Mouse (Mus musculus): ENCODE data around the gene Cmtm1. TPM values are rescaled to one million over a fixed set of nuclear protein-coding genes. Genes with fewer than 3 reads are reported as not detected.
"Not testable (repeated sequence)": the region's sequence is repeated elsewhere in the genome, so short reads cannot be mapped to it uniquely, and the experiment has no call there.

Gene Cmtm1
- polyA plus RNA-seq (2012) = not detected in 2 replicates

DNA sequence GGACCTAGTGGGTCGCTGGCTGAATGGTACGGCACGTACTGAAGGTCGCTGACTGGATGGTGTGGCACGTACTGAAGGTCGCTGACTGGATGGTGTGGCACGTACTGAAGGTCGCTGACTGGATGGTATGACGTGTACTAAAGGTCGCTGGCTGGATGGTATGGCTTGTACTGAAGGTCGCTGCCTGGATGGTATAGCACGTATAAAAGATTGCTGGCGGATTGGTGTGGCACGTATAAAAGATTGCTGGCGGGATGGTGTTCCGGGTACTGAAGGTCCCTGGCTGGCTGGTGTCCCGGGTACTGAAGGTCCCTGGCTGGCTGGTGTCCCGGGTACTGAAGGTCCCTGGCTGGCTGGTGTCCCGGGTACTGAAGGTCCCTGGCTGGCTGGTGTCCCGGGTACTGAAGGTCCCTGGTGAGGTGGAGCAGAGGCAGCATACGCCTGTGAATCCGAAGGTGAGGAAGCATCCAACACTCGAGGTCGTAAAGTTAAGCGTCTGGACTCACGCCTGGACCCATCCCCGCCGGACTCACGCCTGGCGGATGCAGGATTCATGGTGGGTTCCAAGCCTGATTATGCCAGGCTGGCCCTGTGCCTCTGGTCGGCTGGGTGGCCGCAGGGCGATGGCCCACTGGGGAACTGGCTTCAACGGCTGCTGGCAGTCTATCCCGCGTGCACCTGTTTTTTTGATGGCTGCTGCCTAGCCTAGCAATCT is at the start of gene Cmtm1, which contains the start of gene Gm45711:
TSS of gene Cmtm1 (minus strand) at position 705 of the 715 bp plus-strand sequence.
TSS of gene Gm45711 (minus strand) at position 641 of the 715 bp plus-strand sequence.
- not testable (repeated sequence) for H3K9me3 ChIP-seq (ENCODE audit: control insufficient read depth, low read length); H3K27me3 ChIP-seq (ENCODE audit: control insufficient read depth); H3K4me3 ChIP-seq (replicated peaks)

DNA sequence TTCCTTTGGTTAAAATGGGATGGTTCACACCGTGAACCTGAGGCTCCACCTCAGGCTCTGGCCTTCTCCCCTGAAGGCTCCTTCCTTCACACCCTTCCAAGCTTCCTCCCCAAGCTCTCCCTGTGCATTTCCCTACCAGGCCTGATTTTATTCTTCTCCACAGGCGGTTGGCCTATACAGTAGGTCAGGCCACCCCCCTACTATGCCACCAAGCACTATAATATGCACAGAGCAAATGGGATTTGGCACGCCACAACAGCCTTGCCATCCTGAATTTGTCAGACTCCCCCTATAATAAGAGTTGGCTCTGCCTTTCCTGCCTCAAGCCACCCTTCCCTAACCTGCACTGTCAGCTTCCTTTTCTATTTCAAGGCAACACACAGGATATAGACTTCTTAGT is 48.7 kb upstream of the Cmtm1 start:
- Histone ChIP-seq H3K36me3 (ENCODE audit: control insufficient read depth) (peaks cover 2% of the 10 kb centered on the region; the same call in 1 of the 2 replicates), H3K4me1 (ENCODE audit: control insufficient read depth) (no peaks in the 10 kb centered on the region), H3K9me3 (ENCODE audit: control insufficient read depth, low read length) (no peaks in the 10 kb centered on the region), H3K27me3 (ENCODE audit: control insufficient read depth) (no peaks in the 10 kb centered on the region), H3K4me3 (replicated peaks) (no peak overlapping the region)
- TF ChIP-seq GATA1 (IDR thresholded peaks at IDR 0.05; ENCODE audit: low read length) = no peak
- no peak for TF ChIP-seq TAL1 (IDR thresholded peaks at IDR 0.05; ENCODE audit: low read length)

More for the DNA sequence above, at the start of gene Cmtm1, which contains the start of gene Gm45711:
- not testable (repeated sequence) for H3K36me3 ChIP-seq (ENCODE audit: control insufficient read depth); H3K4me1 ChIP-seq (ENCODE audit: control insufficient read depth)

DNA sequence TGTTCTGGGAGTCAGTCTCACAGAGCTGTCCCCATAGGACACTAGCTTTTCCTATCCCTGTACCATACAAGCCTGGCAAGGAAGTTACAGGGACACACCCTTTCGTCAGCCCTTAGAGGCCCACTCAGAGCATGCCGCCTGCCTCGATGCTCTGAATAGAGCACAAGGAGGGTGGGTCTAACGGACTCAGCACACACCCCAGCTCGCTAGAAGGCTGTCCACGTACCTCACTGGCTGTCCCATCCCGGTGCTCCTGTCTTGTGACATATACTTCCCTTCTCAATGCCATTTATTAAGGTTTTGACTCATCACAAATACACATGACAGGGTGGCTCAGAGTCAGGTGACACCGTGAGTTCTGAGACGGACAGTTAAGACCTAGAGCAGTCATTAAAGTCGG is 44.6 kb upstream of the Cmtm1 start:
- Histone ChIP-seq H3K9me3 (ENCODE audit: control insufficient read depth, low read length) (no peaks in the 10 kb centered on the region), H3K4me1 (ENCODE audit: control insufficient read depth) (no peaks in the 10 kb centered on the region), H3K27me3 (ENCODE audit: control insufficient read depth) (no peaks in the 10 kb centered on the region), H3K36me3 (ENCODE audit: control insufficient read depth) (peaks cover 2% of the 10 kb centered on the region; the same call in 1 of the 2 replicates), H3K4me3 (replicated peaks) (no peak overlapping the region)
- TF ChIP-seq TAL1 (IDR thresholded peaks at IDR 0.05; ENCODE audit: low read length) (no peak), GATA1 (IDR thresholded peaks at IDR 0.05; ENCODE audit: low read length) (no peak)

DNA sequence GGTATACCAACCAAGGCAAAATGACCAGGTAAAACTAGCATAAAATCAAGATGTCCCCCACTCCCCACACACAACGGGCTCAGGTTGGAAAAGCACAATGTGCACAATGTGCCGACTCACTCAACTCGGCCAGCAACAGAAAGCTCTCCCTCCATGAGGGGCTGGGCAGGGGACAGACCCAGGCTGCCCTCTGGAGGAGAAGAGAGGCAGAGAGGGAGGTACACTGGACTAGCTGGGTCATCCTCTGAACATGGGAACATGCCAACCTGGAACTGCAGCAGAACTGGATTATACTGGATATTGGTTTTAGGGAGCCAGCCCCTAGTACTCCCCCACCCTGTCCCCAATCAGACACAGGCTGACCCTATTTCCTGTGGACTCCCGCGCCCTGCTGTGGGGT is 43.2 kb upstream of the Cmtm1 start:
- no peaks in the 10 kb centered on the region for H3K4me1 ChIP-seq (ENCODE audit: control insufficient read depth)
- no peaks in the 10 kb centered on the region for H3K27me3 ChIP-seq (ENCODE audit: control insufficient read depth)
- TF ChIP-seq TAL1 (IDR thresholded peaks at IDR 0.05; ENCODE audit: low read length) = no peak
- no peak for TF ChIP-seq GATA1 (IDR thresholded peaks at IDR 0.05; ENCODE audit: low read length)
- no peaks in the 10 kb centered on the region for H3K9me3 ChIP-seq (ENCODE audit: control insufficient read depth, low read length)
- H3K36me3 ChIP-seq (ENCODE audit: control insufficient read depth) = peaks cover 2% of the 10 kb centered on the region; the same call in 1 of the 2 replicates
- no peak overlapping the region for H3K4me3 ChIP-seq (replicated peaks)

DNA sequence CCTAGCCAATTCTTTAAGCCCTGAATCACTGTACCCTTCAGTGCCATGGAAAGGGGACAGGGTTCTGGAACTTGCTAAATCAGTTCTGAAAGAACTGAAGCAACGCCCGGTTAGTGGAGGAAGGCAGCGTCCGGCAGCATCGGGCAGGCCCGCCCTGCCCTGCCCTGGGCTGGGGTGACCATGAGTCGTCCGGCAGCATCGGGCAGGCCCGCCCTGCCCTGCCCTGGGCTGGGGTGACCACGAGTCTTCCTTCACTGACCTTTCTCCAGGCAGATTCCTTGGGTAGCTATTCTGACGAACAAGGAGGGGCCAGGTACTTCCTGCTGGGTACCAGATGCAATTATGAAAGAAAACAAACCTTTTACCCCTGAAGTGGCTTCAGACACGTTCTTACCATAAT is 40.1 kb upstream of the Cmtm1 start:
- TF ChIP-seq TAL1 (IDR thresholded peaks at IDR 0.05; ENCODE audit: low read length) (no peak), GATA1 (IDR thresholded peaks at IDR 0.05; ENCODE audit: low read length) (no peak)
- Histone ChIP-seq H3K27me3 (ENCODE audit: control insufficient read depth) (no peaks in the 10 kb centered on the region), H3K36me3 (ENCODE audit: control insufficient read depth) (peaks cover 2% of the 10 kb centered on the region; the same call in 1 of the 2 replicates), H3K4me1 (ENCODE audit: control insufficient read depth) (no peaks in the 10 kb centered on the region), H3K9me3 (ENCODE audit: control insufficient read depth, low read length) (no peaks in the 10 kb centered on the region), H3K4me3 (replicated peaks) (no peak overlapping the region)

DNA sequence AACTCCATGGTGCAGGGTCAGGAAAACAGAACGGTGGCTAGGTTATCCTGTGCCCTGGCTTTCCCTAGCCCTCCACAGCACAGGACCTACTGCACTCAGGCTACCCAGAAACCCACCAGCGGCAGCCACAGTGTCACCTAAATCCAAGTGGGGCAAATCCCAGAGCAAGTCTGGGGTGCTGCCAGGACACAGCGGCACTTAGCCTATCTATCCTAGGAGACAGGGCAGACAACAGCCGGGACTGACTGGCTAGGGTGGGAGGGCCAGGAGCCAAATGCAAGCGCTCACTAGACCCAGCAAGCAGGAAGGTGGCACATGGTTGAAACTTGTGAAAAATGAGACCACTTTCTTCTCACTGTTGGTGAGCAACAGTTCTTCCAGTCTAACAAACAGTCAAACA is 39.0 kb upstream of the Cmtm1 start:
- H3K4me3 ChIP-seq (replicated peaks) = no peak overlapping the region
- TF ChIP-seq GATA1 (IDR thresholded peaks at IDR 0.05; ENCODE audit: low read length) = no peak
- TF ChIP-seq TAL1 (IDR thresholded peaks at IDR 0.05; ENCODE audit: low read length) = no peak

DNA sequence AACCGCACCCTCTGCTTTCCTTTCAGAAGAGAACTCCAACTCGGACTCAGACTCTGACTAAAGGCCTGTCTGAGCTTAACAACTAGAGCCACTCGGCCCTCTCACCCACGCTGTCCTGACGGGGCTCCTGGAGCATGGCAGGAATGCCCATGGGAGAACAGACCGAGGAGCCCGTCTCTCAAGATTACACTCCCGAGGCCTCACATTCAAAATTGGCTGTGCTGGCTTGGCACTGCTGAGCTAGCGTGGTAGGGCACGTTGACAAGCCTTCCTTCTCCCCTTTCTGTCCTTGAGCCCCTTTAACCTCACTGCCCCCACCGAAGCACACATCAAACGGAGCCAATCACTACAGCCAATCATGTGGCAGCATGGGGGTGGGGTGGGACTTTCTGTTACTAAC is 36.8 kb upstream of the Cmtm1 start:
- TF ChIP-seq GATA1 (IDR thresholded peaks at IDR 0.05; ENCODE audit: low read length) (no peak), TAL1 (IDR thresholded peaks at IDR 0.05; ENCODE audit: low read length) (no peak)
- no peaks in the 10 kb centered on the region; the same call in 1 of the 2 replicates for H3K36me3 ChIP-seq (ENCODE audit: control insufficient read depth)
- H3K4me3 ChIP-seq (replicated peaks) = no peak overlapping the region
- H3K4me1 ChIP-seq (ENCODE audit: control insufficient read depth) = no peaks in the 10 kb centered on the region
- no peaks in the 10 kb centered on the region for H3K9me3 ChIP-seq (ENCODE audit: control insufficient read depth, low read length)
- peaks cover 5% of the 10 kb centered on the region for H3K27me3 ChIP-seq (ENCODE audit: control insufficient read depth)

More for the DNA sequence above, 39.0 kb upstream of the Cmtm1 start:
- Histone ChIP-seq H3K36me3 (ENCODE audit: control insufficient read depth) (no peaks in the 10 kb centered on the region; the same call in 1 of the 2 replicates), H3K27me3 (ENCODE audit: control insufficient read depth) (no peaks in the 10 kb centered on the region), H3K9me3 (ENCODE audit: control insufficient read depth, low read length) (no peaks in the 10 kb centered on the region), H3K4me1 (ENCODE audit: control insufficient read depth) (no peaks in the 10 kb centered on the region)

DNA sequence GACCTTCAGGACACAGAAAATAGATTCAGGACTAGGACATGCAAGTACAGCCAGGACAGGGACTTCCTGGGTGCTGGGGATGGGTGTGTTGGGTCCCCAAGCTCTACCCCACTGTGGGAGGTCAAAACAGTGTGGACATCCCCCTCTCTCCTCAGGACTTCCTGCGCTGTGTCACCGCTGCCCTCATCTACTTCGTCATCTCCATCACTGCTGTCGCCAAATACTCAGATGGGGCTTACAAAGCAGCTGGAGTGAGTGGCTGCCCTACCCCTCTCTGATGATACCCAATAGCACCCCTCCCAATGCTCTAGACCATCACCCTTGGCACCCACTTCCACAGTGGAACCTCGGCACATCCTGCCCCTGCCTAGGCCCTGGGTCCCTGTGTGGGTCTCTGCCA is 34.7 kb upstream of the Cmtm1 start:
- peaks cover 24% of the 10 kb centered on the region for H3K27me3 ChIP-seq (ENCODE audit: control insufficient read depth)
- TF ChIP-seq GATA1 (IDR thresholded peaks at IDR 0.05; ENCODE audit: low read length) (no peak), TAL1 (IDR thresholded peaks at IDR 0.05; ENCODE audit: low read length) (no peak)
- H3K4me1 ChIP-seq (ENCODE audit: control insufficient read depth) = peaks cover 15% of the 10 kb centered on the region
- H3K36me3 ChIP-seq (ENCODE audit: control insufficient read depth) = no peaks in the 10 kb centered on the region; the same call in 1 of the 2 replicates
- no peak overlapping the region for H3K4me3 ChIP-seq (replicated peaks)
- no peaks in the 10 kb centered on the region for H3K9me3 ChIP-seq (ENCODE audit: control insufficient read depth, low read length)

DNA sequence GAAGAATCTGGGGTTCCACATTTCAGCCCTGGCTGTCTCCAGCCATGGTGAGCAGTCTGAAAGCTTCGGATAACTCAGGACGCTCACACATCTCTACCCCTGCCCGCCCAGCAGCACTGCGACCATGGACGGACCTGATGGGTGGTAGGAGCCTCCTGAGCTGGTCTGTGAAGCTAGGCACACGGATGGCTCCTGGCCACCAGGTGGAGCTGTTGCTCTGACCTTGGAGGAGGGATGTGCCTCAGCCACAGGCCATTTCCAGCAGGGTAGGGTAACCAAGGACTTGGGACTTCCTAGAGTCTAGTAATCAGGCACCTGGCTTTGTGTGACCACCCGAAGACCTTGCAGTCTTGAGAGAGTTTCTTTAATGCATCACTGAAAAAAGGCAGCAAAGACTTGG is 34.0 kb upstream of the Cmtm1 start:
- H3K9me3 ChIP-seq (ENCODE audit: control insufficient read depth, low read length) = no peaks in the 10 kb centered on the region
- H3K27me3 ChIP-seq (ENCODE audit: control insufficient read depth) = peaks cover 28% of the 10 kb centered on the region
- TF ChIP-seq GATA1 (IDR thresholded peaks at IDR 0.05; ENCODE audit: low read length) (no peak), TAL1 (IDR thresholded peaks at IDR 0.05; ENCODE audit: low read length) (no peak)
- H3K4me1 ChIP-seq (ENCODE audit: control insufficient read depth) = peaks cover 15% of the 10 kb centered on the region
- no peak overlapping the region for H3K4me3 ChIP-seq (replicated peaks)
- H3K36me3 ChIP-seq (ENCODE audit: control insufficient read depth) = no peaks in the 10 kb centered on the region; the same call in 1 of the 2 replicates

All from erythroblast, embryonic 14.5 days (primary cell).